Mouse (Mus musculus) ES-E14 (cell line): ENCODE data around the gene Kitl.

ENCODE experiments used
- HCFC1 ChIP-seq: IDR thresholded peaks from 2 replicates; pipeline ENCODE4 v1.6.1; 2012; ENCODE audit warnings: low read length, inconsistent platforms, borderline replicate concordance; ENCODE audit not compliant: insufficient read depth
- ZC3H11A ChIP-seq: IDR thresholded peaks from 2 replicates; pipeline ENCODE4 v1.6.1; 2012; ENCODE audit warnings: low read depth, mild to moderate bottlenecking, inconsistent platforms, low read length, borderline replicate concordance

- no peak for TF ChIP-seq ZC3H11A
- no peak for TF ChIP-seq HCFC1
These were observed 112.7 kb downstream of the Kitl start for GRCm38 (mm10) chr10:100127837-100128743.
